Mouse (Mus musculus) regulatory T cell (primary cell): ENCODE results near the gene Adgrl1.

Source experiments
- in situ Hi-C: fragments of 300-600 bp; cut with MboI, MseI; formaldehyde crosslinking; loops from one replicate; pipeline ENCODE4 v1.15.1; 2025; ENCODE audit warnings: high pct_unique_total_duplicates

Adgrl1 gene

GRCm38 (mm10) chr8:83990170-83990569, 90.3 kb downstream of the Adgrl1 start:
- in situ Hi-C loops: no loop called here
